ENCODE assay signal across 11 mouse cellular contexts in the genomic region with DNA sequence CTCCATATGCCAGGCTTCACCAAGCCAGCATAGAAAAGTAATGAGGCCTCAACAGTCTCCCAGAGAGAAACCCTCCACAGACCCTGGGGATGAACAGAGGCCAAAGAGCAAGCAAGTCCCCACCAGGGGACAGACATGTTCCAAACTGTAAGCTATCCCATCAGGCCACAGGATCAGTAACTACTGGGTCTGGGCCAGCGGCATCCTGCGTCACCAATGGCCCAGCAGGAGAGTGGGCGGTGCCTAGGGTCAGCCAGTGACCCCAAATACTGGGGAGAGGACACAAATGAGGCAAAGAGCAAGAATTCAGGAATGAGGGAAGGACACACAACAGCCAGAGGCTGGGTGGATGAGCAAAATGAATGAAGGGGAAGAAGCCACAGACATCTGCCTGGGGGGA. TPM values are rescaled to one million over a fixed set of nuclear protein-coding genes. Genes with fewer than 3 reads are reported as not detected.
A peak's percentile ranks its signal among the peaks of the same experiment; 100 is the strongest.
DNase-seq lines count a peak whose midpoint lies in the region; ATAC-seq and TF ChIP-seq lines count a peak whose summit lies in the region.
"Had no signal": no experiment of that assay in that cellular context is flagged by ENCODE, and none has a peak within 500 bp of the region (broad histone marks: within the 10 kb centered on the region; RNA-seq: fewer than 3 reads in every experiment).

No protein-coding gene starts in this region.

- no peak overlapping the region for H3K4me3 ChIP-seq in CH12.LX (replicated peaks in 1 of 3; ENCODE audit: low read depth in 2 of 3, low read length in 2 of 3, poor library complexity in 1 of 3)
- no peak overlapping the region for H3K4me3 ChIP-seq in hindbrain, embryonic 12.5 days
- no peak overlapping the region for H3K4me3 ChIP-seq in lung, embryonic 14.5 days (ENCODE audit: low read depth, low read length)
- H3K4me3 ChIP-seq: layer of hippocampus, adult 2 months had no signal

- H3K27me3 ChIP-seq in CH12.LX (replicated peaks), result no peaks in the 10 kb centered on the region
- no peaks in the 10 kb centered on the region for H3K27me3 ChIP-seq in hindbrain, embryonic 12.5 days
- no peaks in the 10 kb centered on the region for H3K27me3 ChIP-seq in lung, embryonic 14.5 days (ENCODE audit: insufficient read depth, low read length)

- TF ChIP-seq RAD21 in CH12.LX (IDR thresholded peaks at IDR 0.05; ENCODE audit: low read depth, low read length), result no peak; the same call in 1 of the 2 replicates

- ATAC-seq in hindbrain, embryonic 12.5 days (ENCODE audit: low FRiP score), result 0 out of 2 replicates have a peak, but pooled peaks have one; percentile 23
- peak; percentile 18; the same call in 1 of the 2 replicates for ATAC-seq in lung, embryonic 14.5 days (ENCODE audit: insufficient read depth)

- H3K79me2 ChIP-seq in CH12.LX (replicated peaks; ENCODE audit: control insufficient read depth, extremely low read depth, insufficient read depth, poor library complexity, severe bottlenecking), result 0 out of 2 replicates have a peak, but pooled peaks cover 2% of the 10 kb centered on the region

- dilution Hi-C loops in CH12.LX (cut with MboI; ENCODE audit: extremely low pct_ligation_motif_present, extremely low pct_unique_long_range_greater_than_20kb, low sequenced_read_pairs), result no loop called here

- H3K36me3 ChIP-seq in CH12.LX (replicated peaks in 1 of 2; ENCODE audit: control insufficient read depth in 1 of 2, insufficient read depth in 1 of 2, low read length in 1 of 2), result peaks cover 29 to 67% of the 10 kb centered on the region in 2 experiments
- H3K36me3 ChIP-seq in hindbrain, embryonic 12.5 days, result peaks cover 13% of the 10 kb centered on the region
- peaks cover 43% of the 10 kb centered on the region for H3K36me3 ChIP-seq in lung, embryonic 14.5 days (ENCODE audit: insufficient read depth)

- H3K4me1 ChIP-seq in CH12.LX (ENCODE audit: control insufficient read depth in 1 of 2, insufficient read depth in 2 of 2), result peaks cover 26 to 52% of the 10 kb centered on the region in 2 experiments
- peaks cover 63% of the 10 kb centered on the region for H3K4me1 ChIP-seq in hindbrain, embryonic 12.5 days
- peaks cover 14% of the 10 kb centered on the region for H3K4me1 ChIP-seq in lung, embryonic 14.5 days (ENCODE audit: insufficient read depth)

- H3K4me2 ChIP-seq in CH12.LX (ENCODE audit: insufficient read depth, low read depth, poor library complexity, severe bottlenecking), result no peak overlapping the region
- H3K4me2 ChIP-seq in hindbrain, embryonic 12.5 days (replicated peaks), result no peak overlapping the region
- H3K4me2 ChIP-seq in lung, embryonic 14.5 days, result no peak overlapping the region

- H3K27ac ChIP-seq in CH12.LX (ENCODE audit: insufficient read depth, low read depth), result no peak overlapping the region
- H3K27ac ChIP-seq in hindbrain, embryonic 12.5 days, result peak overlapping the region; percentile 48
- H3K27ac ChIP-seq in lung, embryonic 14.5 days (ENCODE audit: low read depth), result peak overlapping the region; percentile 55; the same call in 1 of the 2 replicates
- H3K27ac ChIP-seq: layer of hippocampus, adult 2 months had no signal

- TF ChIP-seq EP300 in CH12.LX (IDR thresholded peaks at IDR 0.05; ENCODE audit: low read length), result no peak

- TF ChIP-seq POLR2A in CH12.LX (IDR thresholded peaks at IDR 0.05; ENCODE audit: low read depth, low read length), result no peak

- in situ Hi-C loops in CH12.LX (cut with MboI; ENCODE audit: low pct_ligation_motif_present, low pct_unique_long_range_greater_than_20kb, low sequenced_read_pairs), result loop anchor here (10.0 kb wide), 2 partner anchors 52 to 122 kb away; a partner anchor contains a TSS

- no peak overlapping the region for H3K9ac ChIP-seq in CH12.LX (ENCODE audit: insufficient read depth, low read depth)
- no peak overlapping the region for H3K9ac ChIP-seq in hindbrain, embryonic 12.5 days
- H3K9ac ChIP-seq in lung, embryonic 14.5 days, result no peak overlapping the region

- TF ChIP-seq CTCF in CH12.LX (conservative IDR thresholded peaks at IDR 0.05 in 1 of 2, IDR thresholded peaks at IDR 0.05 in 1 of 2; ENCODE audit: low read depth in 2 of 2, low read length in 2 of 2), result peak in 1 of 2 experiments; percentile 3; a peak in 1 of 4 replicates
- TF ChIP-seq CTCF in lung, embryonic 14.5 days (IDR thresholded peaks at IDR 0.05; ENCODE audit: low read depth), result peak; percentile 45

- no peaks in the 10 kb centered on the region for H3K9me3 ChIP-seq in CH12.LX (replicated peaks; ENCODE audit: low read length)
- H3K9me3 ChIP-seq in hindbrain, embryonic 12.5 days (replicated peaks), result no peaks in the 10 kb centered on the region
- H3K9me3 ChIP-seq in lung, embryonic 14.5 days (ENCODE audit: low read depth, low read length), result no peaks in the 10 kb centered on the region

- peak; percentile 46 for DNase-seq in embryo, embryonic 10.5 days (ENCODE audit: low spot score)
- DNase-seq in embryo, embryonic 9.5 days (ENCODE audit: extremely low spot score), result no peak
- no peak for DNase-seq in CH12.LX (ENCODE audit: extremely low read depth)
- DNase-seq in lung, embryonic 14.5 days, result peak; percentile 75
- DNase-seq in cerebellum, adult 8-10 months, result no peak
- DNase-seq in c-Kit-positive CD71-positive TER-119-positive erythroid progenitor cells, embryonic 14.5 days (ENCODE audit: low spot score), result no peak
- DNase-seq in frontal cortex, postnatal 10 days (ENCODE audit: low spot score in 2 of 2), result no peak
- DNase-seq: cerebellum, adult 2 months; right cerebral cortex, postnatal 14 days had no signal

- WGBS in hindbrain, embryonic 12.5 days, result 24% methylated on average over 3 of the region's 3 CpGs
- WGBS in lung, embryonic 14.5 days, result 38% methylated on average over 3 of the region's 3 CpGs

TF ChIP-seq in CH12.LX, 34 proteins besides CTCF, POLR2A, EP300 and RAD21:
- no peak for TF ChIP-seq ETS1 (conservative IDR thresholded peaks at IDR 0.05; ENCODE audit: low read depth, low read length)
- peak; percentile 7; the same call in 1 of the 2 replicates for TF ChIP-seq SMC3 (IDR thresholded peaks at IDR 0.05; ENCODE audit: low read depth, low read length)
TF ChIP-seq in CH12.LX: peak in this region for 1.

RNA-seq across cellular contexts. Expression of a gene that starts 55.8 kb away (rescaled TPM):
- 7.2 and 10.8 TPM in 2 replicates for total RNA-seq in CH12.LX (2012; rRNA removed)
- total RNA-seq in CH12.LX (2014; rRNA removed), result 2.5 and 3.9 TPM in 2 replicates
- 37.7 and 44.7 TPM in 2 replicates for polyA plus RNA-seq in CH12.LX (2012; ENCODE audit: insufficient read length, low read depth)
- polyA plus RNA-seq in hindbrain, embryonic 12.5 days (2016; fragmentation: Nextera tagmentation; extraction: Ambion mirVana), result 30.2 and 31.0 TPM in 2 replicates
- polyA plus RNA-seq in lung, embryonic 14.5 days (2014; fragmentation: Nextera tagmentation; extraction: Ambion mirVana), result 34.9 and 36.5 TPM in 2 replicates

Comparison
In these comparisons a context has a peak if more than half of its experiments do, and no peak if none do; other contexts are left out.
1. DNase-seq: peak in embryo, embryonic 10.5 days (single experiment) and lung, embryonic 14.5 days (single experiment); none in embryo, embryonic 9.5 days (single experiment), CH12.LX (single experiment), cerebellum, adult 8-10 months (single experiment), c-Kit-positive CD71-positive TER-119-positive erythroid progenitor cells, embryonic 14.5 days (single experiment) and frontal cortex, postnatal 10 days (0 of 2).